Mouse (Mus musculus) midbrain, embryonic 11.5 days (tissue): Measurements from ENCODE around the gene Gpd1. TPM values are rescaled to one million over a fixed set of nuclear protein-coding genes. Genes with fewer than 3 reads are reported as not detected.
A peak's percentile ranks its signal among the peaks of the same experiment; 100 is the strongest.
"Not testable (repeated sequence)": the region's sequence is repeated elsewhere in the genome, so short reads cannot be mapped to it uniquely, and the experiment has no call there.

Experiments used
- ATAC-seq: fragments of 200-750 bp; cut with Nextera tagmentation; 2 replicates; pipeline ENCODE4 v1.8.0; 2017; ENCODE audit warnings: moderate TSS enrichment, moderate library complexity; ENCODE audit not compliant: low FRiP score
- DNase-seq: peaks from one replicate; pipeline ENCODE4 v3.0.0; 2015; ENCODE audit warnings: low spot score; ENCODE audit errors: missing footprints
- H3K27ac ChIP-seq: fragments of 300-500 bp; sonication (generic); 2 replicates; pipeline ENCODE4 v1.5.1; 2014; ENCODE audit warnings: low read depth, low read length
- H3K27me3 ChIP-seq: fragments of 300-500 bp; sonication (generic); 2 replicates; pipeline ENCODE4 v1.6.1; 2014; ENCODE audit warnings: mild to moderate bottlenecking, low read length, moderate library complexity, mixed read lengths; ENCODE audit not compliant: control insufficient read depth, insufficient read depth
- H3K36me3 ChIP-seq: fragments of 300-500 bp; sonication (generic); 2 replicates; pipeline ENCODE4 v1.6.1; 2014; ENCODE audit warnings: mild to moderate bottlenecking, low read length, moderate library complexity, mixed read lengths; ENCODE audit not compliant: control insufficient read depth, insufficient read depth
- H3K4me1 ChIP-seq: fragments of 300-500 bp; sonication (generic); 2 replicates; pipeline ENCODE4 v1.6.1; 2014; ENCODE audit warnings: low read length; ENCODE audit not compliant: control insufficient read depth, insufficient read depth
- H3K4me2 ChIP-seq: fragments of 300-500 bp; sonication (generic); 2 replicates; pipeline ENCODE4 v1.6.1; 2014; ENCODE audit warnings: mild to moderate bottlenecking, moderate library complexity
- H3K4me3 ChIP-seq: fragments of 300-500 bp; sonication (generic); 2 replicates; pipeline ENCODE4 v1.5.1; 2014; ENCODE audit warnings: low read depth, low read length
- H3K9ac ChIP-seq: fragments of 300-500 bp; sonication (generic); 2 replicates; pipeline ENCODE4 v1.6.1; 2014; ENCODE audit warnings: low read length
- H3K9me3 ChIP-seq: fragments of 300-500 bp; sonication (generic); 2 replicates; pipeline ENCODE4 v1.6.1; 2016; ENCODE audit warnings: low read length; ENCODE audit not compliant: control insufficient read depth
- WGBS: fragments of 180-500 bp; shearing (Covaris S2); extraction: QIAGEN DNeasy Blood & Tissue Kit; methylation state at CpG from one replicate; pipeline ENCODE4 v1.1.7; 2014; 5-methylcytosine and 5-hydroxymethylcytosine counted together
- polyA plus RNA-seq: library from polyadenylated mRNA; unstranded; fragments of >200 nt; fragmentation: Nextera tagmentation; extraction: Ambion mirVana; gene quantifications from 2 replicates; pipeline ENCODE4 v1.2.1, GENCODE M21; 2014

Gpd1 gene
- polyA plus RNA-seq, 1 experiment from 2014 or later = 0.18 TPM

GRCm38 (mm10) chr15:99723515-99724291, 6.4 kb downstream of the Gpd1 start:
- H3K9me3 ChIP-seq = no peaks in the 10 kb centered on the region
- H3K27me3 ChIP-seq = no peaks in the 10 kb centered on the region
- H3K4me3 ChIP-seq = no peak overlapping the region
- no peak overlapping the region for H3K4me2 ChIP-seq
- no peak for ATAC-seq
- peak; percentile 92 for DNase-seq
- H3K36me3 ChIP-seq = peaks cover 13% of the 10 kb centered on the region
- H3K9ac ChIP-seq = peak overlapping the region; percentile 12; the same call in 1 of the 2 replicates
- H3K27ac ChIP-seq = peak overlapping the region; percentile 17; the same call in 1 of the 2 replicates
- WGBS = 14% methylated on average over 11 of the region's 11 CpGs
- H3K4me1 ChIP-seq = peaks cover 24% of the 10 kb centered on the region

- Histone ChIP-seq H3K9me3 (no peaks in the 10 kb centered on the region; the same call in 1 of the 2 replicates), H3K4me2 (peak overlapping the region; percentile 42), H3K4me3 (peak overlapping the region; percentile 18; the same call in 1 of the 2 replicates), H3K27ac (peak overlapping the region; percentile 17; the same call in 1 of the 2 replicates), H3K9ac (no peak overlapping the region; the same call in 1 of the 2 replicates), H3K36me3 (peaks cover 18% of the 10 kb centered on the region), H3K27me3 (no peaks in the 10 kb centered on the region), H3K4me1 (peaks cover 24% of the 10 kb centered on the region)
- peak; percentile 93 for DNase-seq
- peak; percentile 27 for ATAC-seq
- WGBS = 11% methylated on average over 16 of the region's 16 CpGs
These were observed 7.1 kb downstream of the Gpd1 start for GRCm38 (mm10) chr15:99724292-99725021.

GRCm38 (mm10) chr15:99725341-99726155, 8.2 kb downstream of the Gpd1 start, which contains the start of gene Cox14:
Gene Cox14, plus strand, starts transcription at chr15:99725618.
- peak; percentile 100 for DNase-seq
- H3K4me2 ChIP-seq = peak within 1 kb of the TSS; percentile 82

GRCm38 (mm10) chr15:99726549-99726948, 9.2 kb downstream of the Gpd1 start:
- no peak for ATAC-seq
- H3K4me2 ChIP-seq = peak overlapping the region; percentile 82
- no peaks in the 10 kb centered on the region; the same call in 1 of the 2 replicates for H3K9me3 ChIP-seq
- no peak for DNase-seq
- 84% methylated on average over 2 of the region's 2 CpGs for WGBS
- no peak overlapping the region for H3K27ac ChIP-seq
- H3K4me3 ChIP-seq = peak overlapping the region; percentile 97
- H3K27me3 ChIP-seq = no peaks in the 10 kb centered on the region
- peaks cover 24% of the 10 kb centered on the region for H3K4me1 ChIP-seq
- H3K9ac ChIP-seq = peak overlapping the region; percentile 90
- H3K36me3 ChIP-seq = peaks cover 16% of the 10 kb centered on the region

More at GRCm38 (mm10) chr15:99725341-99726155, 8.2 kb downstream of the Gpd1 start, which contains the start of gene Cox14:
- H3K9ac ChIP-seq = peak within 1 kb of the TSS; percentile 90
- peaks cover 24% of the 10 kb centered on the region for H3K4me1 ChIP-seq
- no peaks in the 10 kb centered on the region for H3K27me3 ChIP-seq
- ATAC-seq = peak; percentile 93
- H3K36me3 ChIP-seq = peaks cover 18% of the 10 kb centered on the region
- H3K9me3 ChIP-seq = no peaks in the 10 kb centered on the region; the same call in 1 of the 2 replicates
- WGBS = under 1% methylated on average over 67 of the region's 68 CpGs
- H3K27ac ChIP-seq = peak within 1 kb of the TSS; percentile 79
- H3K4me3 ChIP-seq = peak within 1 kb of the TSS; percentile 97

- peaks cover 24% of the 10 kb centered on the region for H3K4me1 ChIP-seq
- H3K9ac ChIP-seq, H3K27ac ChIP-seq, ATAC-seq, H3K4me3 ChIP-seq, H3K4me2 ChIP-seq, H3K9me3 ChIP-seq, H3K27me3 ChIP-seq: not testable (repeated sequence)
- 96% methylated on average over 4 of the region's 5 CpGs for WGBS
- peak; percentile 19 for DNase-seq
- peaks cover 16% of the 10 kb centered on the region for H3K36me3 ChIP-seq
These were observed 9.7 kb downstream of the Gpd1 start for GRCm38 (mm10) chr15:99727039-99727438.

- Histone ChIP-seq H3K4me1 (peaks cover 24% of the 10 kb centered on the region), H3K9me3 (no peaks in the 10 kb centered on the region; the same call in 1 of the 2 replicates), H3K4me2 (no peak overlapping the region), H3K27ac (no peak overlapping the region), H3K4me3 (no peak overlapping the region), H3K9ac (no peak overlapping the region), H3K27me3 (no peaks in the 10 kb centered on the region), H3K36me3 (peaks cover 16% of the 10 kb centered on the region)
- no peak for ATAC-seq
- DNase-seq = peak; percentile 57
- WGBS = 96% methylated on average over 12 of the region's 12 CpGs
These were observed 10.2 kb downstream of the Gpd1 start for GRCm38 (mm10) chr15:99727525-99727924.

GRCm38 (mm10) chr15:99728211-99728610, 10.9 kb downstream of the Gpd1 start:
- Histone ChIP-seq H3K9ac (no peak overlapping the region), H3K36me3 (peaks cover 16% of the 10 kb centered on the region), H3K4me2 (no peak overlapping the region), H3K27me3 (no peaks in the 10 kb centered on the region), H3K27ac (no peak overlapping the region), H3K9me3 (no peaks in the 10 kb centered on the region; the same call in 1 of the 2 replicates), H3K4me3 (no peak overlapping the region), H3K4me1 (peaks cover 23% of the 10 kb centered on the region)
- no peak for ATAC-seq
- peak; percentile 6 for DNase-seq
- whole genome bisulfite sequencing = 93% methylated on average over 5 of the region's 5 CpGs

- Histone ChIP-seq H3K4me3 (no peak overlapping the region), H3K36me3 (peaks cover 14% of the 10 kb centered on the region), H3K27ac (no peak overlapping the region), H3K9me3 (no peaks in the 10 kb centered on the region; the same call in 1 of the 2 replicates), H3K4me2 (no peak overlapping the region), H3K27me3 (no peaks in the 10 kb centered on the region), H3K4me1 (peaks cover 13% of the 10 kb centered on the region), H3K9ac (no peak overlapping the region)
- WGBS = 93% methylated on average over 3 of the region's 4 CpGs
- DNase-seq = peak; percentile 53
- no peak for ATAC-seq
These were observed 11.9 kb downstream of the Gpd1 start for GRCm38 (mm10) chr15:99729056-99729783.
